Mouse (Mus musculus) c-Kit-positive CD71-positive TER-119-positive erythroid progenitor cells, embryonic 14.5 days (primary cell): ENCODE measurements around the gene Col8a1.

Experiments used
- DNase-seq: peaks from one replicate; pipeline ENCODE4 v3.0.0-alpha.2; 2013; ENCODE audit warnings: low spot score

Col8a1 gene

GRCm38 (mm10) chr16:57672251-57672650 is 82.3 kb downstream of the Col8a1 start:
- no peak for DNase-seq

GRCm38 (mm10) chr16:57671637-57672036 is 82.9 kb downstream of the Col8a1 start:
- no peak for DNase-seq

GRCm38 (mm10) chr16:57669348-57669747 is 85.2 kb downstream of the Col8a1 start:
- peak; percentile 9 for DNase-seq

GRCm38 (mm10) chr16:57662661-57663060 is 91.9 kb downstream of the Col8a1 start:
- DNase-seq, result no peak

- DNase-seq, result no peak
Observed at GRCm38 (mm10) chr16:57649888-57650287, 104.6 kb downstream of the Col8a1 start.

GRCm38 (mm10) chr16:57641346-57641885 is 113.1 kb downstream of the Col8a1 start:
- DNase-seq, result no peak

GRCm38 (mm10) chr16:57634766-57635165 is 119.8 kb downstream of the Col8a1 start:
- no peak for DNase-seq

- peak; percentile 35 for DNase-seq
Observed at GRCm38 (mm10) chr16:57634191-57634590, 120.3 kb downstream of the Col8a1 start.

GRCm38 (mm10) chr16:57611768-57612167 is 142.8 kb downstream of the Col8a1 start:
- peak; percentile 35 for DNase-seq

- DNase-seq, result peak; percentile 83
Observed at GRCm38 (mm10) chr16:57606444-57607227, 147.9 kb downstream of the Col8a1 start, which contains the start of gene Cmss1. Gene Cmss1 (minus strand): TSS chr16:57606864.

- DNase-seq, result no peak
Observed at GRCm38 (mm10) chr16:57601031-57601430, 153.5 kb downstream of the Col8a1 start.

GRCm38 (mm10) chr16:57597295-57597957 is 157.1 kb downstream of the Col8a1 start:
- no peak for DNase-seq

GRCm38 (mm10) chr16:57593422-57594157 is 160.9 kb downstream of the Col8a1 start:
- peak; percentile 54 for DNase-seq

- no peak for DNase-seq
Observed at GRCm38 (mm10) chr16:57585201-57585600, 169.3 kb downstream of the Col8a1 start.

- no peak for DNase-seq
Observed at GRCm38 (mm10) chr16:57582008-57582407, 172.5 kb downstream of the Col8a1 start.

- DNase-seq, result no peak
Observed at GRCm38 (mm10) chr16:57580041-57580440, 174.5 kb downstream of the Col8a1 start.

- no peak for DNase-seq
Observed at GRCm38 (mm10) chr16:57577519-57577918, 177.0 kb downstream of the Col8a1 start.

GRCm38 (mm10) chr16:57575764-57576388 is 178.7 kb downstream of the Col8a1 start:
- DNase-seq, result no peak
